9 mouse cellular contexts compared by ENCODE assay signal in the genomic region with DNA sequence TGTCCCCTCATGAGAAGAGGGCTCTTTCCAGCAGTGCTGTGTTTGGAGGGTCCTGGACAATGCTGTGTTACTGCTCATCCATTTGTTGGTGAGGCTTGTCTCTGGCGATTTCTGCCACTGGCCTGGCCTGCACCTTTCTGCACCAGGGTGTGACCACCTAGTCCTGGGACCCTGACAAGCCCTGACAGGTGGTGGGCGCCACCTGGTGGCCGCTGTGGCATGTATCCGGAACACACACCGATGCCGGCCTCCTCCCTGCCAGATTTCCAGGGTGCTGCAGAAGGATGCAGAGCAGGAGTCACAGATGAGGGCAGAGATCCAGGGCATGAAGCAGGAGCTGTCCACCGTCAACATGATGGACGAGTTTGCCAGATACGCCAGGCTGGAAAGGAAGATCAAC. TPM values are rescaled to one million over a fixed set of nuclear protein-coding genes. Genes with fewer than 3 reads are reported as not detected.
A peak's percentile ranks its signal among the peaks of the same experiment; 100 is the strongest.
DNase-seq lines count a peak whose midpoint lies in the region; ATAC-seq and TF ChIP-seq lines count a peak whose summit lies in the region.
"Had no signal": no experiment of that assay in that cellular context is flagged by ENCODE, and none has a peak within 500 bp of the region (broad histone marks: within the 10 kb centered on the region; RNA-seq: fewer than 3 reads in every experiment).

No protein-coding gene starts in this region.

- no peak overlapping the region for H3K27ac ChIP-seq in embryonic facial prominence, embryonic 15.5 days (replicated peaks)
- peak overlapping the region; percentile 65; the same call in 1 of the 2 replicates for H3K27ac ChIP-seq in heart, embryonic 12.5 days (ENCODE audit: poor library complexity, severe bottlenecking)
- H3K27ac ChIP-seq in kidney, embryonic 15.5 days = no peak overlapping the region
- no peak overlapping the region for H3K27ac ChIP-seq in liver, embryonic 16.5 days (ENCODE audit: low read length)
- H3K27ac ChIP-seq: embryonic facial prominence, embryonic 12.5 days had no signal

- 0 out of 2 replicates have a peak, but pooled peaks have one; percentile 8 for ATAC-seq in embryonic facial prominence, embryonic 15.5 days (ENCODE audit: insufficient number of reproducible peaks, low FRiP score, low TSS enrichment, low read depth)
- 0 out of 2 replicates have a peak, but pooled peaks have one; percentile 19 for ATAC-seq in heart, embryonic 12.5 days (ENCODE audit: insufficient number of reproducible peaks, low FRiP score)
- ATAC-seq in kidney, embryonic 15.5 days (replicated peaks; ENCODE audit: low FRiP score) = peak; percentile 68; the same call in 1 of the 2 replicates
- ATAC-seq in liver, embryonic 16.5 days (ENCODE audit: low read depth) = peak; percentile 52
- peak; percentile 50 for ATAC-seq in neutrophil, adult 5-6 weeks (ENCODE audit: extremely low read depth, insufficient number of reproducible peaks, low FRiP score, poor library complexity, severe bottlenecking)

- no peak overlapping the region for H3K4me2 ChIP-seq in embryonic facial prominence, embryonic 15.5 days (replicated peaks)
- H3K4me2 ChIP-seq in heart, embryonic 12.5 days = no peak overlapping the region
- no peak overlapping the region for H3K4me2 ChIP-seq in kidney, embryonic 15.5 days
- H3K4me2 ChIP-seq in liver, embryonic 16.5 days (ENCODE audit: low read depth, low read length) = no peak overlapping the region
- H3K4me2 ChIP-seq: embryonic facial prominence, embryonic 12.5 days had no signal

- H3K27me3 ChIP-seq in C2C12 (ENCODE audit: control insufficient read depth, insufficient read depth, insufficient read length) = no peaks in the 10 kb centered on the region
- H3K27me3 ChIP-seq in embryonic facial prominence, embryonic 15.5 days = no peaks in the 10 kb centered on the region
- H3K27me3 ChIP-seq in heart, embryonic 12.5 days (replicated peaks) = no peaks in the 10 kb centered on the region
- H3K27me3 ChIP-seq in kidney, embryonic 15.5 days = no peaks in the 10 kb centered on the region
- H3K27me3 ChIP-seq in liver, embryonic 16.5 days (ENCODE audit: control insufficient read depth, insufficient read depth, low read depth, low read length) = no peaks in the 10 kb centered on the region
- H3K27me3 ChIP-seq: embryonic facial prominence, embryonic 12.5 days had no signal

- H3K9me3 ChIP-seq in embryonic facial prominence, embryonic 15.5 days (replicated peaks) = no peaks in the 10 kb centered on the region
- no peaks in the 10 kb centered on the region for H3K9me3 ChIP-seq in heart, embryonic 12.5 days (replicated peaks)
- H3K9me3 ChIP-seq in kidney, embryonic 15.5 days (replicated peaks) = no peaks in the 10 kb centered on the region
- H3K9me3 ChIP-seq in liver, embryonic 16.5 days (replicated peaks; ENCODE audit: control insufficient read depth, low read length) = no peaks in the 10 kb centered on the region
- H3K9me3 ChIP-seq: embryonic facial prominence, embryonic 12.5 days had no signal

- H3K79me3 ChIP-seq in C2C12 (ENCODE audit: low read depth) = peaks cover 22% of the 10 kb centered on the region

- H3K36me3 ChIP-seq in C2C12 (ENCODE audit: control insufficient read depth, insufficient read depth) = peaks cover 25% of the 10 kb centered on the region
- peaks cover 9% of the 10 kb centered on the region; the same call in 1 of the 2 replicates for H3K36me3 ChIP-seq in embryonic facial prominence, embryonic 15.5 days
- peaks cover 34% of the 10 kb centered on the region for H3K36me3 ChIP-seq in heart, embryonic 12.5 days
- peaks cover 39% of the 10 kb centered on the region for H3K36me3 ChIP-seq in kidney, embryonic 15.5 days
- no peaks in the 10 kb centered on the region for H3K36me3 ChIP-seq in liver, embryonic 16.5 days (ENCODE audit: control insufficient read depth, insufficient read depth)

- no peak overlapping the region for H3K9ac ChIP-seq in embryonic facial prominence, embryonic 15.5 days
- no peak overlapping the region; the same call in 1 of the 2 replicates for H3K9ac ChIP-seq in heart, embryonic 12.5 days
- no peak overlapping the region for H3K9ac ChIP-seq in kidney, embryonic 15.5 days
- H3K9ac ChIP-seq in liver, embryonic 16.5 days (ENCODE audit: low read depth, low read length) = no peak overlapping the region
- H3K9ac ChIP-seq: embryonic facial prominence, embryonic 12.5 days had no signal

- H3K4me1 ChIP-seq in embryonic facial prominence, embryonic 15.5 days = peaks cover 27% of the 10 kb centered on the region
- H3K4me1 ChIP-seq in heart, embryonic 12.5 days (replicated peaks) = peaks cover 50% of the 10 kb centered on the region
- peaks cover 18% of the 10 kb centered on the region for H3K4me1 ChIP-seq in kidney, embryonic 15.5 days
- H3K4me1 ChIP-seq in liver, embryonic 16.5 days (ENCODE audit: control insufficient read depth, low read depth, low read length) = no peaks in the 10 kb centered on the region; the same call in 1 of the 2 replicates

- H3K4me3 ChIP-seq in C2C12 (ENCODE audit: insufficient read depth, poor library complexity, severe bottlenecking) = no peak overlapping the region
- no peak overlapping the region for H3K4me3 ChIP-seq in embryonic facial prominence, embryonic 15.5 days (replicated peaks)
- no peak overlapping the region for H3K4me3 ChIP-seq in heart, embryonic 12.5 days
- H3K4me3 ChIP-seq in kidney, embryonic 15.5 days (replicated peaks) = no peak overlapping the region
- H3K4me3 ChIP-seq in liver, embryonic 16.5 days (ENCODE audit: low read depth, low read length) = no peak overlapping the region
- H3K4me3 ChIP-seq: embryonic facial prominence, embryonic 12.5 days had no signal

- H3ac ChIP-seq in C2C12 (ENCODE audit: control insufficient read depth, insufficient read length, low read depth) = peak overlapping the region; percentile 52

- TF ChIP-seq CTCF in C2C12 (IDR thresholded peaks at IDR 0.05; ENCODE audit: control insufficient read depth, insufficient read depth, insufficient read length) = peak; percentile 91

- H3K79me2 ChIP-seq in C2C12 (ENCODE audit: control insufficient read depth, insufficient read depth) = peaks cover 59% of the 10 kb centered on the region

- 23% methylated on average over 9 of the region's 9 CpGs for WGBS in embryonic facial prominence, embryonic 15.5 days
- 19% methylated on average over 9 of the region's 9 CpGs for WGBS in heart, embryonic 12.5 days
- 19% methylated on average over 9 of the region's 9 CpGs for WGBS in kidney, embryonic 15.5 days
- 22% methylated on average over 9 of the region's 9 CpGs for WGBS in liver, embryonic 16.5 days (ENCODE audit: insufficient replicate concordance)

- DNase-seq in adrenal gland, postnatal 14 days = peak; percentile 89
- peak; percentile 57 for DNase-seq in testis, postnatal 14 days (ENCODE audit: low spot score)

TF ChIP-seq in C2C12, 6 proteins besides CTCF, POLR2A, EP300 and RAD21:
- TF ChIP-seq MYOD1 (IDR thresholded peaks at IDR 0.05; ENCODE audit: control insufficient read depth, insufficient read length, low read depth) (peak; percentile 30), MAX (IDR thresholded peaks at IDR 0.05) (no peak)
TF ChIP-seq in C2C12: peak in this region for 1.

RNA-seq across cellular contexts. Expression of a gene that starts 6.3 kb away (rescaled TPM):
- polyA plus RNA-seq in C2C12 (2012; fragmentation: generic; extraction: Trizol) = 58.0 TPM
- 17.7 and 23.2 TPM in 2 replicates for total RNA-seq in adrenal gland, postnatal 14 days (2021)
- polyA plus RNA-seq in embryonic facial prominence, embryonic 15.5 days (2015; fragmentation: Nextera tagmentation; extraction: Ambion mirVana) = 51.3 and 52.3 TPM in 2 replicates
- polyA plus RNA-seq in heart, embryonic 12.5 days (2016; fragmentation: Nextera tagmentation; extraction: Ambion mirVana) = 83.3 and 85.8 TPM in 2 replicates
- polyA plus RNA-seq in kidney, embryonic 15.5 days (2015; fragmentation: Nextera tagmentation; extraction: Ambion mirVana) = 67.1 and 68.6 TPM in 2 replicates
- 9.0 TPM in 2 replicates for polyA plus RNA-seq in liver, embryonic 16.5 days (2015; fragmentation: Nextera tagmentation; extraction: Ambion mirVana)
- 6.6 and 8.2 TPM in 2 replicates for total RNA-seq in neutrophil, adult 5-6 weeks (2017)

RNA-seq across cellular contexts. Expression of a gene that starts 24.0 kb away (rescaled TPM):
- polyA plus RNA-seq in C2C12 (2012; fragmentation: generic; extraction: Trizol) = 325 TPM
- total RNA-seq in adrenal gland, postnatal 14 days (2021) = 234 and 260 TPM in 2 replicates
- 557 and 581 TPM in 2 replicates for polyA plus RNA-seq in embryonic facial prominence, embryonic 15.5 days (2015; fragmentation: Nextera tagmentation; extraction: Ambion mirVana)
- polyA plus RNA-seq in heart, embryonic 12.5 days (2016; fragmentation: Nextera tagmentation; extraction: Ambion mirVana) = 506 and 568 TPM in 2 replicates
- 696 and 818 TPM in 2 replicates for polyA plus RNA-seq in kidney, embryonic 15.5 days (2015; fragmentation: Nextera tagmentation; extraction: Ambion mirVana)
- polyA plus RNA-seq in liver, embryonic 16.5 days (2015; fragmentation: Nextera tagmentation; extraction: Ambion mirVana) = 89.0 and 109 TPM in 2 replicates
- 97.1 and 160 TPM in 2 replicates for total RNA-seq in neutrophil, adult 5-6 weeks (2017)

RNA-seq across cellular contexts. Expression of a gene that starts 40.5 kb away (rescaled TPM):
- polyA plus RNA-seq in C2C12 (2012; fragmentation: generic; extraction: Trizol) = 0.25 TPM
- 0.85 and 2.5 TPM in 2 replicates for total RNA-seq in adrenal gland, postnatal 14 days (2021)
- polyA plus RNA-seq in embryonic facial prominence, embryonic 15.5 days (2015; fragmentation: Nextera tagmentation; extraction: Ambion mirVana) = 2.1 and 2.3 TPM in 2 replicates
- 1.5 and 2.1 TPM in 2 replicates for polyA plus RNA-seq in heart, embryonic 12.5 days (2016; fragmentation: Nextera tagmentation; extraction: Ambion mirVana)
- polyA plus RNA-seq in kidney, embryonic 15.5 days (2015; fragmentation: Nextera tagmentation; extraction: Ambion mirVana) = 0.91 and 1.5 TPM in 2 replicates
- 0.02 and 0.05 TPM in 2 replicates for polyA plus RNA-seq in liver, embryonic 16.5 days (2015; fragmentation: Nextera tagmentation; extraction: Ambion mirVana)
- not detected in 2 replicates for total RNA-seq in neutrophil, adult 5-6 weeks (2017)

RNA-seq across cellular contexts. Expression of a gene that starts 48.7 kb away (rescaled TPM):
- polyA plus RNA-seq in C2C12 (2012; fragmentation: generic; extraction: Trizol) = 10.3 TPM
- total RNA-seq in adrenal gland, postnatal 14 days (2021) = 7.9 and 9.9 TPM in 2 replicates
- 12.8 and 21.1 TPM in 2 replicates for polyA plus RNA-seq in embryonic facial prominence, embryonic 15.5 days (2015; fragmentation: Nextera tagmentation; extraction: Ambion mirVana)
- 626 and 648 TPM in 2 replicates for polyA plus RNA-seq in heart, embryonic 12.5 days (2016; fragmentation: Nextera tagmentation; extraction: Ambion mirVana)
- 10.1 and 10.2 TPM in 2 replicates for polyA plus RNA-seq in kidney, embryonic 15.5 days (2015; fragmentation: Nextera tagmentation; extraction: Ambion mirVana)
- 0.64 and 1.3 TPM in 2 replicates for polyA plus RNA-seq in liver, embryonic 16.5 days (2015; fragmentation: Nextera tagmentation; extraction: Ambion mirVana)
- not detected in 2 replicates for total RNA-seq in neutrophil, adult 5-6 weeks (2017)

Comparison
In these comparisons a context has a peak if more than half of its experiments do, and no peak if none do; other contexts are left out.
1. ATAC-seq: peak in every context shown above with its lines; median percentile 68 in kidney, embryonic 15.5 days; 52 in liver, embryonic 16.5 days; 50 in neutrophil, adult 5-6 weeks; 19 in heart, embryonic 12.5 days; 8 in embryonic facial prominence, embryonic 15.5 days.